Mouse (Mus musculus) heart, postnatal 0 days (tissue): ENCODE results near the gene Gm28053.

Experiments used
- CTCF ChIP-seq: IDR thresholded peaks from 2 replicates; pipeline ENCODE4 v1.5.1; 2016; ENCODE audit warnings: antibody characterized with exemption, control low read depth, low read depth
- EP300 ChIP-seq: IDR thresholded peaks from 2 replicates; pipeline ENCODE4 v1.6.1; 2016; ENCODE audit warnings: antibody characterized with exemption, low read depth

GRCm38 (mm10) chr6:48698888-48699287, 19.5 kb upstream of the Gm28053 start:
- no peak for TF ChIP-seq CTCF
- no peak for TF ChIP-seq EP300
